Mouse (Mus musculus) kidney, adult 2 months (tissue): Measurements from ENCODE around the gene Syne4.

ENCODE experiments used
- CTCF ChIP-seq: fragments of 200-500 bp; conservative IDR thresholded peaks from 2 replicates; pipeline ENCODE4 v1.5.1; 2011; ENCODE audit warnings: low read depth, mild to moderate bottlenecking, control low read depth, low read length, moderate library complexity, mixed read lengths; ENCODE audit not compliant: insufficient read depth, insufficient read length
- POLR2A ChIP-seq: fragments of 200-500 bp; IDR thresholded peaks from one replicate; pipeline ENCODE4 v1.6.1; 2011; ENCODE audit warnings: low read depth, low read length, control low read depth

DNA sequence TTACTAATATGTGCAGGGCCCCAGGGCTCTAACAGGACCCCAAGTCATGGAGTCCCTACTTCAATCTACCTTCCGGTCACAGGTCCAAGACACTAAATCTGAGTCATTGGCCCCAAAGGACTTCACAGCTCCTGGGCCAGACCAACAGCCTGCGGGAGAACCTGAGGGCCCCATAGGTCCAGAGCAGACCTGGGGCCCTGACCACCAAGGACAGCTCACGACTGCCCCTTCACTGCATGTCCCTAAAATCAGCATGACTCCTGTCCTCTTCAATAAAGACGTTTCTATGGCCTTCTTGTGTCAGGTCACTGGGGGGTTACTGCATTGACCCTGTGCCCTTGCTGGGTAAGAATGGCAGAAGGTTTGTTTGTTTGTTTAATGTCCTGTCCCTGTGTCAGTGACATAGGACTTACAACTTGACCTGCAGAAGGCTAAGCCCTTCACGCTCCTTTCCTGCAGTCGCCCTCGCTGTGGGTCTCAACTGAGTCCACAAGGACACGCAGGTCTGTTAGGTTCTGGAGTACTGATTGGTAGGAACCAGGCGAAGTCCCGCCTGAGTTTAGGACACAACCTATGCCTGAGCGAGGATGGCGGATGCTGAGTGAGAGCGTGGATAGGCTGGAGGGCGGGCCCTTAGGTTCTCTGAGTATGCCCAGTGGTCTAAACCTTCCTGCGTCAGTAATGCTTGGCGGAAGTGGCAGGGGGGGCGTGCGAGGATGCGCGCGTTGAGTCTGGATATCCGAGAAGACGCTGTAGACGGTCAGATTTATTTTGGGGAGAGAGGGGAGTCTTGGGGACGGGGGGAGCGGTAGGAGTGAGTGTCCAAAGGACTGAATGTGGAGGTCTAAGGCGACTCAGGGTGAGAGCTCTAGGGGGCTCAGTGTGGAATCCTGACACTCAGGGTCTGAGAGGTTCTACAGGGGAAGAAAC, 6.3 kb upstream of the Syne4 start, which contains the start of gene Alkbh6:
- TF ChIP-seq CTCF (no peak), POLR2A (peak; percentile 97)
